Mouse (Mus musculus): Measurements from ENCODE around the gene Cpne4. TPM values are rescaled to one million over a fixed set of nuclear protein-coding genes. Genes with fewer than 3 reads are reported as not detected.

Cpne4 gene
- polyA plus RNA-seq (2015; fragmentation: Nextera tagmentation; extraction: Ambion mirVana) = 2.3 and 2.5 TPM in 2 replicates

GRCm38 (mm10) chr9:104546986-104547385, at the start of gene Cpne4:
Gene Cpne4 (plus strand): TSS chr9:104547286.
- Histone ChIP-seq H3K4me3 (ENCODE audit: low read depth, low read length) (no peak within 1 kb of the TSS), H3K9me3 (ENCODE audit: control insufficient read depth) (no peaks in the 10 kb centered on the region), H3K27ac (ENCODE audit: low read depth, low read length) (no peak within 1 kb of the TSS), H3K27me3 (replicated peaks; ENCODE audit: control insufficient read depth, insufficient read depth, low read length) (no peaks in the 10 kb centered on the region), H3K9ac (ENCODE audit: low read depth, low read length) (no peak within 1 kb of the TSS), H3K36me3 (ENCODE audit: control insufficient read depth, insufficient read depth) (no peaks in the 10 kb centered on the region), H3K4me1 (replicated peaks; ENCODE audit: control insufficient read depth, insufficient read depth, low read length) (no peaks in the 10 kb centered on the region), H3K4me2 (replicated peaks; ENCODE audit: low read depth) (no peak within 1 kb of the TSS)
- TF ChIP-seq CTCF (IDR thresholded peaks at IDR 0.05; ENCODE audit: low read depth) = no peak
- WGBS = 60% methylated on average over 2 of the region's 2 CpGs
- no peak for ATAC-seq

GRCm38 (mm10) chr9:104515187-104515586, 31.9 kb upstream of the Cpne4 start:
- Histone ChIP-seq H3K27me3 (replicated peaks; ENCODE audit: control insufficient read depth, insufficient read depth, low read length) (no peaks in the 10 kb centered on the region), H3K9ac (ENCODE audit: low read depth, low read length) (no peak overlapping the region), H3K36me3 (ENCODE audit: control insufficient read depth, insufficient read depth) (no peaks in the 10 kb centered on the region), H3K4me3 (ENCODE audit: low read depth, low read length) (no peak overlapping the region), H3K4me1 (replicated peaks; ENCODE audit: control insufficient read depth, insufficient read depth, low read length) (no peaks in the 10 kb centered on the region), H3K9me3 (ENCODE audit: control insufficient read depth) (no peaks in the 10 kb centered on the region), H3K4me2 (replicated peaks; ENCODE audit: low read depth) (no peak overlapping the region), H3K27ac (ENCODE audit: low read depth, low read length) (no peak overlapping the region)
- WGBS = 81% methylated on average over 6 of the region's 6 CpGs
- no peak for ATAC-seq
- no peak for TF ChIP-seq CTCF (IDR thresholded peaks at IDR 0.05; ENCODE audit: low read depth)

GRCm38 (mm10) chr9:104535508-104535907, 11.6 kb upstream of the Cpne4 start:
- Histone ChIP-seq H3K27ac (ENCODE audit: low read depth, low read length) (no peak overlapping the region), H3K4me1 (replicated peaks; ENCODE audit: control insufficient read depth, insufficient read depth, low read length) (no peaks in the 10 kb centered on the region), H3K9me3 (ENCODE audit: control insufficient read depth) (no peaks in the 10 kb centered on the region), H3K36me3 (ENCODE audit: control insufficient read depth, insufficient read depth) (no peaks in the 10 kb centered on the region), H3K9ac (ENCODE audit: low read depth, low read length) (no peak overlapping the region), H3K4me3 (ENCODE audit: low read depth, low read length) (no peak overlapping the region), H3K27me3 (replicated peaks; ENCODE audit: control insufficient read depth, insufficient read depth, low read length) (no peaks in the 10 kb centered on the region), H3K4me2 (replicated peaks; ENCODE audit: low read depth) (no peak overlapping the region)
- TF ChIP-seq CTCF (IDR thresholded peaks at IDR 0.05; ENCODE audit: low read depth) = peak; percentile 60
- WGBS = 58% methylated on average over 6 of the region's 6 CpGs
- ATAC-seq = no peak

DNA sequence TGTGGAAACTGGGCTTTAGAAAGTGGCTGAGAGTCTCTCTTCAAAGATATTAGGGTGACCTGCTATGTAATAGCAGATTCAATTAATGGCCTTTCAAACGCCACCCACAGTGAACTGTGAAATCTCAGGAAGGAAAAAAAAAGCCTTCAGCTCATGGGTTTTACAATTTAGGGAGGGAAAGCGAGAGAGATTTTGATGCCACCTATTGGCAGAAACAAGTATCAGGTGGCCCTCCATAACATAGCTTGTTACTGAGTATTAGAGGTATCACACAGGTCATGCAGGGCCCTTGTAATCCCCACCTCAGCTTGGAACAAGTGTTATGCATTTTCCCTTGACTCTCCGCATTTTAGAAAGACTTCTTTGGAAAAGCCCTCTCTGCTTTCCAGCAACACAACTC, 18.7 kb downstream of the Cpne4 start:
- no peak overlapping the region for H3K27ac ChIP-seq (ENCODE audit: low read depth, low read length)
- no peak overlapping the region for H3K4me2 ChIP-seq (replicated peaks; ENCODE audit: low read depth)
- no peaks in the 10 kb centered on the region for H3K36me3 ChIP-seq (ENCODE audit: control insufficient read depth, insufficient read depth)
- H3K9ac ChIP-seq (ENCODE audit: low read depth, low read length) = no peak overlapping the region
- no peaks in the 10 kb centered on the region for H3K9me3 ChIP-seq (ENCODE audit: control insufficient read depth)
- no peaks in the 10 kb centered on the region; the same call in 1 of the 2 replicates for H3K27me3 ChIP-seq (replicated peaks; ENCODE audit: control insufficient read depth, insufficient read depth, low read length)
- no peak for ATAC-seq
- WGBS = 23% methylated on average over 3 of the region's 3 CpGs
- 0 out of 2 replicates have a peak, but pooled peaks have one; percentile 9 for TF ChIP-seq CTCF (IDR thresholded peaks at IDR 0.05; ENCODE audit: low read depth)
- H3K4me3 ChIP-seq (ENCODE audit: low read depth, low read length) = no peak overlapping the region
- H3K4me1 ChIP-seq (replicated peaks; ENCODE audit: control insufficient read depth, insufficient read depth, low read length) = no peaks in the 10 kb centered on the region

DNA sequence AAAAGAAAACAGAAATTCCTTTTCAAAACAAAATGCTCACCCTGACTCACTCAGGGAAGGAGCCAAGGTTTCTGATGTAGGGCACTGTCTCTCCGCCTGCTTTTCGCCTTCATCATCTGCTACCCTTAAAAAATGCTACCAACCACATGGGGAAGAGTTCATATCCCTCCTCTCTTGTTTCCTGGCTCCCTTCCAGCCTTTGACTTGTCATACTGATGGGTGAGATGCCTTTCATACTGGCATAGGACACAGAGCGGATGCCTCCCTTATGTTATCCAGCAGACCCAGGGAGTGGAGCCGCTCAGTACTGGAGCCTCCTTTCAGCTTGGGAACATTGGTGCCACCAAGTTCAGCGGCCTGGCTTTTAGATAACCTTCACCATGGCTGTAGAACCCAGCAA, 19.4 kb downstream of the Cpne4 start:
- 84% methylated on average over 5 of the region's 5 CpGs for WGBS
- Histone ChIP-seq H3K36me3 (ENCODE audit: control insufficient read depth, insufficient read depth) (no peaks in the 10 kb centered on the region), H3K27me3 (replicated peaks; ENCODE audit: control insufficient read depth, insufficient read depth, low read length) (no peaks in the 10 kb centered on the region; the same call in 1 of the 2 replicates), H3K9me3 (ENCODE audit: control insufficient read depth) (no peaks in the 10 kb centered on the region), H3K4me2 (replicated peaks; ENCODE audit: low read depth) (no peak overlapping the region), H3K9ac (ENCODE audit: low read depth, low read length) (no peak overlapping the region), H3K27ac (ENCODE audit: low read depth, low read length) (no peak overlapping the region), H3K4me3 (ENCODE audit: low read depth, low read length) (no peak overlapping the region), H3K4me1 (replicated peaks; ENCODE audit: control insufficient read depth, insufficient read depth, low read length) (no peaks in the 10 kb centered on the region)
- TF ChIP-seq CTCF (IDR thresholded peaks at IDR 0.05; ENCODE audit: low read depth) = no peak
- ATAC-seq = no peak

DNA sequence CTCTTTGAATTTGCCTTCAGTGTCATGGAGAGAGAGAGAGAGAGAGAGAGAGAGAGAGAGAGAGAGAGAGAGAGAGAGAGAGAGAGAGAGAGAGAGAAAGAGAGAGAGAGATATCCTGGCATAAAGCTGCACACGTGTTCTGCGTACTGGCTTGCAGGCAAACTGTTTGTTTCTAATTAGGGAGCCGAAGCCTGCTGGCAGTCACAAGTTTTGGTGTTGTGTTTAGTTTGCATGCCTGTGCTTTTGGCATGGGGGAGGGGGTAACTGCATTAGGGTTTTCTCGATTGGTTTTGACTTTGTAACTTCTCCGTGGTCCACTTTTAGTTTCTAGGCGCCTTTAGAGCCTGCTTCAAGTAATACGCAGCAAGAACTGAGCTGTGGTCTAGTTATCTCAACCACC, 20.0 kb downstream of the Cpne4 start:
- WGBS = 72% methylated on average over 7 of the region's 7 CpGs
- no peak for ATAC-seq
- Histone ChIP-seq H3K9ac (ENCODE audit: low read depth, low read length) (no peak overlapping the region), H3K27ac (ENCODE audit: low read depth, low read length) (no peak overlapping the region), H3K27me3 (replicated peaks; ENCODE audit: control insufficient read depth, insufficient read depth, low read length) (no peaks in the 10 kb centered on the region; the same call in 1 of the 2 replicates), H3K4me1 (replicated peaks; ENCODE audit: control insufficient read depth, insufficient read depth, low read length) (no peaks in the 10 kb centered on the region), H3K4me2 (replicated peaks; ENCODE audit: low read depth) (no peak overlapping the region), H3K36me3 (ENCODE audit: control insufficient read depth, insufficient read depth) (no peaks in the 10 kb centered on the region), H3K4me3 (ENCODE audit: low read depth, low read length) (no peak overlapping the region), H3K9me3 (ENCODE audit: control insufficient read depth) (no peaks in the 10 kb centered on the region)
- TF ChIP-seq CTCF (IDR thresholded peaks at IDR 0.05; ENCODE audit: low read depth) = no peak
